Mouse (Mus musculus): ENCODE results near the gene Calm1.

GRCm38 (mm10) chr12:100172481-100172880 is 26.8 kb upstream of the Calm1 start:
- TF ChIP-seq GATA1 (IDR thresholded peaks at IDR 0.05; ENCODE audit: low read length) (no peak), TAL1 (IDR thresholded peaks at IDR 0.05; ENCODE audit: low read length) (no peak)

Data from erythroblast, embryonic 14.5 days (primary cell).